In genomic region chr15:77234296-77234695, GRCm38 (mm10) we compare ENCODE assay signal across 12 mouse cellular contexts.
"Had no signal": no experiment of that assay in that cellular context is flagged by ENCODE, and none has a peak within 500 bp of the region (broad histone marks: within the 10 kb centered on the region; RNA-seq: fewer than 3 reads in every experiment).

No protein-coding gene starts in this region.

- DNase-seq: kidney, postnatal 36 days; lung, postnatal 36 days; right cerebral cortex, adult 18-20 months; right cerebral cortex, postnatal 25 days; thymus, adult 18-20 months; thymus, postnatal 14 days had no signal

- H3K9me3 ChIP-seq: limb, embryonic 10.5 days; lung, embryonic 15.5 days; midbrain, embryonic 13.5 days; neural tube, embryonic 15.5 days had no signal

- H3K9ac ChIP-seq: lung, embryonic 15.5 days; midbrain, embryonic 13.5 days; neural tube, embryonic 15.5 days had no signal

- H3K36me3 ChIP-seq: lung, embryonic 15.5 days; midbrain, embryonic 13.5 days; neural tube, embryonic 15.5 days had no signal

- ATAC-seq: midbrain, embryonic 13.5 days had no signal

- H3K4me3 ChIP-seq: limb, embryonic 10.5 days; lung, embryonic 15.5 days; midbrain, embryonic 13.5 days; neural tube, embryonic 15.5 days had no signal

- H3K4me2 ChIP-seq: liver, embryonic 11.5 days; lung, embryonic 15.5 days; midbrain, embryonic 13.5 days; neural tube, embryonic 15.5 days had no signal

- H3K27ac ChIP-seq: kidney, postnatal 0 days; limb, embryonic 10.5 days; lung, embryonic 15.5 days; midbrain, embryonic 13.5 days; neural tube, embryonic 15.5 days had no signal

- H3K27me3 ChIP-seq: lung, embryonic 15.5 days; midbrain, embryonic 13.5 days; neural tube, embryonic 15.5 days had no signal
